Mouse (Mus musculus) heart, postnatal 0 days (tissue): ENCODE measurements at regions not wholly inside any gene's neighbourhood (a gene's known extent, or its start where the extent isn't known, plus 50 kb on each side); places are given as distances from the start of the nearest gene placed in this dataset.

Experiments used
- CTCF ChIP-seq: IDR thresholded peaks from 2 replicates; pipeline ENCODE4 v1.5.1; 2016; ENCODE audit warnings: antibody characterized with exemption, control low read depth, low read depth
- EP300 ChIP-seq: IDR thresholded peaks from 2 replicates; pipeline ENCODE4 v1.6.1; 2016; ENCODE audit warnings: antibody characterized with exemption, low read depth

DNA sequence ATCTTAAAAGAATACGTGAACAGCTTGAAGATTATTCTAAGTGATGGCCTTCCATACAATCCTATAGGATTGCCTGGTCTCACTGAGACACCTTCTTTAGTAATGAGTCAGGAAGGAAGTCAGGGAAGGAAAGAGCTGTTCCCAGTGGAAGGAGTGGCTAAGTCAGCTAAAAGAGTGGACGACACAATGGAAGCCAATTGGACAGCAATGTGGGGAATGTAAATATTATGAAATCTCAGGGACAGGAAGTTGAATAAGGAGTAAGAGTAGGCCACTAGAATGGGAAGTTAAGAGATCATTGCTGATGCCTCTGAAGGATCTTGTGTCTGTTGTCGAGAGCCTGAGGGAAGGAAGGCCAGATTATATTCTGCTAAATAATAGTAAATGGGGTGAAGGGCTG, 258.9 kb downstream of the Btg1 start:
- TF ChIP-seq CTCF (no peak), EP300 (no peak)
